8 mouse cellular contexts compared by ENCODE assay signal in genomic region chr4:145246173-145247011, GRCm38 (mm10). TPM values are rescaled to one million over a fixed set of nuclear protein-coding genes. Genes with fewer than 3 reads are reported as not detected.
A peak's percentile ranks its signal among the peaks of the same experiment; 100 is the strongest.
DNase-seq lines count a peak whose midpoint lies in the region; ATAC-seq and TF ChIP-seq lines count a peak whose summit lies in the region.

Gene Tnfrsf1b, minus strand, starts transcription at chr4:145246870.

- DNase-seq in ES-CJ7 (ENCODE audit: low read depth, low spot score): peak; percentile 79
- DNase-seq in gonadal fat pad, adult 2 months (ENCODE audit: low read depth): no peak
- peak; percentile 82 for DNase-seq in liver, postnatal 0 days
- peak; percentile 69 for DNase-seq in thymus, postnatal 4 days
- no peak for DNase-seq in left cerebral cortex, postnatal 36 days (ENCODE audit: low spot score in 2 of 2)

- TF ChIP-seq EP300 in liver, postnatal 0 days (IDR thresholded peaks at IDR 0.05; ENCODE audit: low read depth): no peak

- no peaks in the 10 kb centered on the region for H3K36me3 ChIP-seq in intestine, embryonic 15.5 days
- H3K36me3 ChIP-seq in liver, postnatal 0 days (replicated peaks; ENCODE audit: insufficient read depth, low read length): 0 out of 2 replicates have a peak, but pooled peaks cover 3% of the 10 kb centered on the region
- no peaks in the 10 kb centered on the region for H3K36me3 ChIP-seq in neural tube, embryonic 12.5 days

- H3K27ac ChIP-seq in brown adipose tissue, adult 24 weeks (replicated peaks; ENCODE audit: low read depth, low read length): peak within 1 kb of the TSS; percentile 67
- no peak within 1 kb of the TSS for H3K27ac ChIP-seq in intestine, embryonic 15.5 days
- peak within 1 kb of the TSS; percentile 90 for H3K27ac ChIP-seq in liver, postnatal 0 days (ENCODE audit: low read depth)
- no peak within 1 kb of the TSS for H3K27ac ChIP-seq in neural tube, embryonic 12.5 days

- WGBS in intestine, embryonic 15.5 days: under 1% methylated on average over 47 of the region's 47 CpGs
- WGBS in liver, postnatal 0 days (ENCODE audit: insufficient replicate concordance): 1% methylated on average over 39 of the region's 47 CpGs
- 1% methylated on average over 47 of the region's 47 CpGs for WGBS in neural tube, embryonic 12.5 days

- peak within 1 kb of the TSS; percentile 90 for H3K4me3 ChIP-seq in brown adipose tissue, adult 24 weeks (ENCODE audit: insufficient read depth, low read depth, low read length)
- peak within 1 kb of the TSS; percentile 49 for H3K4me3 ChIP-seq in intestine, embryonic 15.5 days (replicated peaks)
- peak within 1 kb of the TSS; percentile 77 for H3K4me3 ChIP-seq in liver, postnatal 0 days (ENCODE audit: low read depth, low read length)
- H3K4me3 ChIP-seq in neural tube, embryonic 12.5 days: peak within 1 kb of the TSS; percentile 42

- peak; percentile 95 for ATAC-seq in intestine, embryonic 15.5 days
- peak; percentile 92 for ATAC-seq in liver, postnatal 0 days
- ATAC-seq in neural tube, embryonic 12.5 days (ENCODE audit: low FRiP score, low read depth): peak; percentile 78

- H3K9me3 ChIP-seq in intestine, embryonic 15.5 days: no peaks in the 10 kb centered on the region
- no peaks in the 10 kb centered on the region for H3K9me3 ChIP-seq in liver, postnatal 0 days (ENCODE audit: low read length)
- H3K9me3 ChIP-seq in neural tube, embryonic 12.5 days: no peaks in the 10 kb centered on the region

- peak within 1 kb of the TSS; percentile 53 for H3K9ac ChIP-seq in intestine, embryonic 15.5 days
- H3K9ac ChIP-seq in liver, postnatal 0 days (replicated peaks): peak within 1 kb of the TSS; percentile 91
- H3K9ac ChIP-seq in neural tube, embryonic 12.5 days: peak within 1 kb of the TSS; percentile 58

- no peaks in the 10 kb centered on the region for H3K27me3 ChIP-seq in intestine, embryonic 15.5 days (replicated peaks)
- no peaks in the 10 kb centered on the region for H3K27me3 ChIP-seq in liver, postnatal 0 days (ENCODE audit: insufficient read depth, low read length)
- H3K27me3 ChIP-seq in neural tube, embryonic 12.5 days (replicated peaks): peaks cover 24% of the 10 kb centered on the region; the same call in 1 of the 2 replicates

- TF ChIP-seq CTCF in liver, postnatal 0 days (IDR thresholded peaks at IDR 0.05; ENCODE audit: low read depth): no peak

- peaks cover 16% of the 10 kb centered on the region for H3K4me1 ChIP-seq in brown adipose tissue, adult 24 weeks (ENCODE audit: control insufficient read depth, insufficient read depth, insufficient read length, low read length)
- no peaks in the 10 kb centered on the region for H3K4me1 ChIP-seq in intestine, embryonic 15.5 days (replicated peaks)
- peaks cover 37% of the 10 kb centered on the region for H3K4me1 ChIP-seq in liver, postnatal 0 days (ENCODE audit: insufficient read depth)
- peaks cover 11% of the 10 kb centered on the region; the same call in 1 of the 2 replicates for H3K4me1 ChIP-seq in neural tube, embryonic 12.5 days

- peak within 1 kb of the TSS; percentile 85 for H3K4me2 ChIP-seq in intestine, embryonic 15.5 days (replicated peaks)
- peak within 1 kb of the TSS; percentile 79 for H3K4me2 ChIP-seq in liver, postnatal 0 days (ENCODE audit: low read depth, low read length)
- H3K4me2 ChIP-seq in neural tube, embryonic 12.5 days (replicated peaks): peak within 1 kb of the TSS; percentile 85

- intact Hi-C loops in left cerebral cortex, postnatal 36 days (cut with DNase I): no loop called here

RNA-seq across cellular contexts. Expression of gene Tnfrsf1b, which starts in this region (rescaled TPM):
- polyA plus RNA-seq in brown adipose tissue, adult 24 weeks (2012; ENCODE audit: insufficient read depth, insufficient read length, missing spikeins): 2.8 and 3.4 TPM in 2 replicates
- polyA plus RNA-seq in gonadal fat pad, adult 2 months (2012; rRNA removed): 24.3 and 29.2 TPM in 2 replicates
- polyA plus RNA-seq in intestine, embryonic 15.5 days (2015; fragmentation: Nextera tagmentation; extraction: Ambion mirVana): 5.3 and 5.9 TPM in 2 replicates
- 7.2 and 9.4 TPM in 2 replicates for polyA plus RNA-seq in liver, postnatal 0 days (2015; fragmentation: Nextera tagmentation; extraction: Ambion mirVana)
- polyA plus RNA-seq in neural tube, embryonic 12.5 days (2016; fragmentation: Nextera tagmentation; extraction: Ambion mirVana): 2.9 and 3.1 TPM in 2 replicates
- 1 to 10 TPM; 2.5 to 2.7 TPM for total RNA-seq in left cerebral cortex, postnatal 36 days (2021)

Comparison
In these comparisons a context has a peak if more than half of its experiments do, and no peak if none do; other contexts are left out.
1. DNase-seq: peak in ES-CJ7 (single experiment), liver, postnatal 0 days (single experiment) and thymus, postnatal 4 days (single experiment); none in gonadal fat pad, adult 2 months (single experiment) and left cerebral cortex, postnatal 36 days (0 of 2).
2. H3K27ac ChIP-seq: peak in brown adipose tissue, adult 24 weeks (single experiment) and liver, postnatal 0 days (single experiment); none in intestine, embryonic 15.5 days (single experiment) and neural tube, embryonic 12.5 days (single experiment).
3. Peak in every context shown above with its lines, with median percentiles within 50 percentile points of each other: H3K4me3 ChIP-seq, ATAC-seq, H3K4me2 ChIP-seq and H3K9ac ChIP-seq.